Mouse (Mus musculus) hindbrain, postnatal 0 days (tissue): ENCODE measurements around the gene Id2. TPM values are rescaled to one million over a fixed set of nuclear protein-coding genes. Genes with fewer than 3 reads are reported as not detected.

Experiments used
- ATAC-seq: fragments of 200-750 bp; cut with Nextera tagmentation; 2 replicates; pipeline ENCODE4 v1.8.0; 2017; ENCODE audit warnings: mild to moderate bottlenecking, moderate TSS enrichment, moderate library complexity
- DNase-seq: peaks from one replicate; pipeline ENCODE4 v3.0.0-alpha.2; 2015; ENCODE audit warnings: low spot score
- H3K27ac ChIP-seq: fragments of 300-500 bp; sonication (generic); 2 replicates; pipeline ENCODE4 v1.5.1; 2014; ENCODE audit warnings: mild to moderate bottlenecking
- H3K27me3 ChIP-seq: fragments of 300-500 bp; sonication (generic); 2 replicates; pipeline ENCODE4 v1.6.1; 2014; ENCODE audit warnings: low read length, mixed read lengths; ENCODE audit not compliant: insufficient read depth
- H3K36me3 ChIP-seq: fragments of 300-500 bp; sonication (generic); 2 replicates; pipeline ENCODE4 v1.6.1; 2014; ENCODE audit warnings: low read length, mixed read lengths; ENCODE audit not compliant: insufficient read depth
- H3K4me1 ChIP-seq: fragments of 300-500 bp; sonication (generic); 2 replicates; pipeline ENCODE4 v1.6.1; 2014; ENCODE audit warnings: antibody characterized with exemption, low read length, mixed read lengths; ENCODE audit not compliant: insufficient read depth
- H3K4me2 ChIP-seq: fragments of 300-500 bp; sonication (generic); 2 replicates; pipeline ENCODE4 v1.6.1; 2014; ENCODE audit warnings: low read depth, mild to moderate bottlenecking, low read length, moderate library complexity, mixed read lengths
- H3K4me3 ChIP-seq: fragments of 300-500 bp; sonication (generic); 2 replicates; pipeline ENCODE4 v1.5.1; 2014; ENCODE audit warnings: low read length
- H3K9ac ChIP-seq: fragments of 300-500 bp; sonication (generic); replicated peaks from 2 replicates; pipeline ENCODE4 v1.6.1; 2014; ENCODE audit warnings: mild to moderate bottlenecking, low read length, moderate library complexity, mixed read lengths
- H3K9me3 ChIP-seq: fragments of 300-500 bp; sonication (generic); 2 replicates; pipeline ENCODE4 v1.6.1; 2016; ENCODE audit warnings: low read length, mixed read lengths
- CTCF ChIP-seq: IDR thresholded peaks from 2 replicates; pipeline ENCODE4 v1.5.1; 2016; ENCODE audit warnings: antibody characterized with exemption, control low read depth, low read depth
- WGBS: fragments of 180-500 bp; shearing (Covaris S2); extraction: QIAGEN DNeasy Blood & Tissue Kit; methylation state at CpG from one replicate; pipeline ENCODE4 v1.1.7; 2014; 5-methylcytosine and 5-hydroxymethylcytosine counted together
- polyA plus RNA-seq: library from polyadenylated mRNA; unstranded; fragments of >200 nt; fragmentation: Nextera tagmentation; extraction: Ambion mirVana; gene quantifications from 2 replicates; pipeline ENCODE4 v1.2.1, GENCODE M21; 2015
- total RNA-seq: library from RNA; depleted of rRNA; stranded (reverse); fragments of >200 nt; gene quantifications from 2 replicates; pipeline ENCODE4 v1.2.3, GENCODE M21; 2014

The Id2 gene
- total and polyA plus RNA-seq, 2 experiments from 2014 or later, result 242 to 518 TPM

DNA sequence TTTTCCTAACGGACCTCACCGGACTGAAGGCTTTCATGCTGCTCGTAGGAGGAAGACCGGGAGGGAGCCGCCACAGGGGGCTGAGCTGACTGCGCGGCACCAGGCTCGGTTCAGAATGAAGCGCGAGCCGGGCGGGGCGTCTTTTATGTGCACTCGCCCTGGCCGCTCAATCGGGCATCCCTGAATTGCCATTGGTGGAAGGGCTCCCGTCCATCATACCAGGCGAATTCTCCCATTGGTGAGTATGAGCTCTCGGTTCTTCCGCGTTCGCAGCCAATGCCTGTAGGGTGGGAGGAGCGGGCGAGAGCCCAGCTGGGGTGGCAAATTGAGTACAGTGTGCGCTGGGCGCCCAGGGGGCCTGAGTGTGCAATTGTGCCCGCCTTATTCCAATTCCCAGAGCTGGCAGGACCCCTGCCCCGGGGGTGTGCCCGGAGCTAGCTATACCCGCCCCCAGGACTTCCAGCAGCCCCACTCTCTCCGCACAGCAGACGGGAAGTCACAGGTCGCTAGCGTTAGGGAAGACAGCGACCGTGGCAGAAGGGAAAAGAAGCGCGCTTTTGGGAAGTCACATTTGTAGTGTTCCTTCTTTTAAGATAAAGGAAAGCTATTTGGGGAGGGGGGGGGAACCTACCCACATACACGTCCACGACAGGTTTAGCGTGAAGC is 833 bp downstream of the Id2 start:
- WGBS, result under 1% methylated on average over 41 of the region's 41 CpGs

GRCm38 (mm10) chr12:25095538-25095937 is 1.4 kb downstream of the Id2 start:
- TF ChIP-seq CTCF, result no peak
- H3K4me2 ChIP-seq, result peak overlapping the region; percentile 95
- DNase-seq (no peak), ATAC-seq (peak; percentile 10; the same call in 1 of the 2 replicates)
- peaks cover 16% of the 10 kb centered on the region for H3K4me1 ChIP-seq
- H3K9ac ChIP-seq, result peak overlapping the region; percentile 76
- no peaks in the 10 kb centered on the region for H3K27me3 ChIP-seq
- H3K9me3 ChIP-seq, result no peaks in the 10 kb centered on the region
- H3K4me3 ChIP-seq, result peak overlapping the region; percentile 81
- peak overlapping the region; percentile 80 for H3K27ac ChIP-seq
- under 1% methylated on average over 19 of the region's 19 CpGs for WGBS
- H3K36me3 ChIP-seq, result no peaks in the 10 kb centered on the region

More for the DNA sequence above, 833 bp downstream of the Id2 start:
- Histone ChIP-seq H3K27ac (peak overlapping the region; percentile 91), H3K36me3 (no peaks in the 10 kb centered on the region), H3K27me3 (no peaks in the 10 kb centered on the region), H3K4me1 (peaks cover 16% of the 10 kb centered on the region), H3K9me3 (no peaks in the 10 kb centered on the region), H3K4me2 (peak overlapping the region; percentile 95), H3K9ac (peak overlapping the region; percentile 76), H3K4me3 (peak overlapping the region; percentile 81)
- TF ChIP-seq CTCF, result no peak
- ATAC-seq (peak; percentile 91), DNase-seq (peak; percentile 99)

DNA sequence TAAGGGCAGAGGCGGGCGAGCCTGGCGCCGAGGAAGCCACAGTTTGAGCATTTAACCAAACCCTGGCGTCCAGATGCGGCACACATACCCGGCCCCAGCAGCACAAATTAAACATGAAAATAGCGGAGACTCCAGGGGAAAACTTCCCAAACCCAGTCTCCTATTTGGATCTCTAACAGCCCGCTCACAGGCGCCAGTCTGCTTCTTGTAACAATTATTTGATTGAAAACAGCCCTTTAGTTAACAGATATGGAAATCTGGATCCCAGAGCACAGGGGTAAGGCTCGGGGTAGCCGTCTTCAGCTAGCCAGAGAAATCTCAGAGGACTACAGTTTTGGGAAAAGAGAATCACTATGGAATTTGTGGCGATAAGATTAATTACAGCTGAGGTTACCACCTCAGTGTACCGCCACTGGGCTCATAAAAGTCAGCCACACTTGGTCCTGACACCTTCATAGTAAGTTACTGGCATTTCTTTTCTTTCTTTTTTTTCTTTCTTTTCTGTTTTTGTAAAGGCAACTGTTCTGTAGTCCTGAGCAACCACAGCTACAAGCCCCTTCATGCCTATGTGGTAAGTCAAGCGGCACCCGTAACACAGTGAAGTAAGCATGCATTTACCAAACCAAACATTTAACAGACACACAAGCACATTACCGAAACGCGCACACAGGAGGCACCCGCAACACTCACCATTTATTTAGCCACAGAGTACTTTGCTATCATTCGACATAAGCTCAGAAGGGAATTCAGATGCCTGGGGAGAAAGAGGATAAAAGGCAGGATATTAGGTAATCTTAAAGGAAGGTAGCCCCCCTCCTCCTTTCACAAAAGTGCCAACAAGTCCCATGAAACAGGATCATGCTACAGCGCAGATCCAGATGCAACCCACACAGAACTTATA is 2.1 kb downstream of the Id2 start:
- Histone ChIP-seq H3K4me2 (peak overlapping the region; percentile 95), H3K4me1 (peaks cover 16% of the 10 kb centered on the region), H3K9me3 (no peaks in the 10 kb centered on the region), H3K36me3 (no peaks in the 10 kb centered on the region), H3K4me3 (peak overlapping the region; percentile 81), H3K9ac (peak overlapping the region; percentile 76), H3K27ac (peak overlapping the region; percentile 80), H3K27me3 (no peaks in the 10 kb centered on the region)
- WGBS, result 1% methylated on average over 22 of the region's 22 CpGs
- ATAC-seq (no peak), DNase-seq (peak; percentile 50)
- no peak; the same call in 1 of the 2 replicates for TF ChIP-seq CTCF

DNA sequence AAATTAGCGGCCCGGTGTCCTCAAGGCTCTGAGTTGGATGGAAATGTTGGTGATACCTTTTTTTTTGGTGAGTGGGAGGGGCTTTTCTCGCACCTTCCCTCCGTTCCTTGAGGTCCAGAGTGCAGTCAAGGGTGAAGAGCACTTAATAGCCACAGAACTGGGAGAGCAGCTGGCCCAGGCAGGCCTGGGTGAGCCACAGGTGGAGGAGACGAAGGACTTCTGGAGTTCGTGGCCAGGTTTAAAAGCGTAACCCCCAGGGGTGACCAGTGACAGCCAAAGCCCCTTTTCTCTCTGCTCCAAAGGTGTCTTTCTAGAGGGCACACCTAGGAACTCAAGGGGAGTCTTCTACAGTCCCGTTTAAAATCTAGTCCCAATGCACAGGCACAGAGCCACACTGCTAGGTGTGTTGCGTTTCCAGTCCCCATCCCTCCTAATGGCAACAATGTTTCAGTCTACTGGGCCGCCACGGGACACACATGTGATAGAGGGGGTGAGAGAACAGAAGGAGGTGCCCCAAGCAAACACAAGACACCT is 3.6 kb downstream of the Id2 start:
- Histone ChIP-seq H3K4me1 (peaks cover 16% of the 10 kb centered on the region; the same call in 1 of the 2 replicates), H3K9me3 (no peaks in the 10 kb centered on the region), H3K36me3 (no peaks in the 10 kb centered on the region), H3K4me3 (peak overlapping the region; percentile 39), H3K4me2 (peak overlapping the region; percentile 95), H3K27ac (peak overlapping the region; percentile 36), H3K27me3 (no peaks in the 10 kb centered on the region), H3K9ac (peak overlapping the region; percentile 46)
- TF ChIP-seq CTCF, result no peak
- ATAC-seq, result no peak
- WGBS, result 16% methylated on average over 11 of the region's 11 CpGs
- no peak for DNase-seq

GRCm38 (mm10) chr12:25092751-25093211 is 4.2 kb downstream of the Id2 start:
- H3K9me3 ChIP-seq, result no peaks in the 10 kb centered on the region
- TF ChIP-seq CTCF, result no peak
- no peaks in the 10 kb centered on the region for H3K36me3 ChIP-seq
- no peaks in the 10 kb centered on the region for H3K27me3 ChIP-seq
- no peak for ATAC-seq
- H3K4me2 ChIP-seq, result peak overlapping the region; percentile 95
- H3K27ac ChIP-seq, result peak overlapping the region; percentile 54; the same call in 1 of the 2 replicates
- peak; percentile 58 for DNase-seq
- WGBS, result 3% methylated on average over 17 of the region's 17 CpGs
- peak overlapping the region; percentile 46 for H3K9ac ChIP-seq
- H3K4me3 ChIP-seq, result peak overlapping the region; percentile 39
- peaks cover 14% of the 10 kb centered on the region; the same call in 1 of the 2 replicates for H3K4me1 ChIP-seq

GRCm38 (mm10) chr12:25092027-25092704 is 4.8 kb downstream of the Id2 start:
- H3K9ac ChIP-seq, result peak overlapping the region; percentile 46
- peak; percentile 100 for TF ChIP-seq CTCF
- ATAC-seq, result peak; percentile 71
- H3K27ac ChIP-seq, result peak overlapping the region; percentile 54; the same call in 1 of the 2 replicates
- H3K4me2 ChIP-seq, result peak overlapping the region; percentile 95
- no peaks in the 10 kb centered on the region for H3K9me3 ChIP-seq
- H3K4me1 ChIP-seq, result peaks cover 8% of the 10 kb centered on the region; the same call in 1 of the 2 replicates
- no peaks in the 10 kb centered on the region for H3K36me3 ChIP-seq
- DNase-seq, result peak; percentile 93
- no peaks in the 10 kb centered on the region for H3K27me3 ChIP-seq
- WGBS, result 7% methylated on average over 25 of the region's 25 CpGs
- H3K4me3 ChIP-seq, result peak overlapping the region; percentile 39
